Mouse (Mus musculus): ENCODE measurements around the gene Cep78. TPM values are rescaled to one million over a fixed set of nuclear protein-coding genes. Genes with fewer than 3 reads are reported as not detected.
"Not testable (repeated sequence)": the region's sequence is repeated elsewhere in the genome, so short reads cannot be mapped to it uniquely, and the experiment has no call there.

The Cep78 gene
- 25.3 and 27.0 TPM in 2 replicates for total RNA-seq (2014; rRNA removed)
- polyA plus RNA-seq (2015; fragmentation: Nextera tagmentation; extraction: Ambion mirVana) = 21.6 and 23.4 TPM in 2 replicates

GRCm38 (mm10) chr19:15984449-15985171, at the start of gene Cep78:
TSS of gene Cep78 (minus strand) at chr19:15984989.
- peak within 1 kb of the TSS; percentile 90 for H3K27ac ChIP-seq (ENCODE audit: low read depth, low read length)
- peak within 1 kb of the TSS; percentile 96 for H3K4me3 ChIP-seq (ENCODE audit: low read depth, low read length)
- 1% methylated on average over 88 of the region's 88 CpGs for WGBS
- ATAC-seq = peak; percentile 98
- peaks cover 3% of the 10 kb centered on the region; the same call in 1 of the 2 replicates for H3K4me1 ChIP-seq (ENCODE audit: insufficient read depth)
- DNase-seq = peak; percentile 98
- H3K9me3 ChIP-seq (ENCODE audit: low read length) = no peaks in the 10 kb centered on the region
- peak; percentile 58 for TF ChIP-seq CTCF (IDR thresholded peaks at IDR 0.05; ENCODE audit: low read depth)
- no peaks in the 10 kb centered on the region for H3K36me3 ChIP-seq (ENCODE audit: insufficient read depth)
- peak within 1 kb of the TSS; percentile 94 for H3K9ac ChIP-seq
- H3K4me2 ChIP-seq (ENCODE audit: low read depth) = peak within 1 kb of the TSS; percentile 87
- H3K27me3 ChIP-seq (ENCODE audit: insufficient read depth, low read length) = no peaks in the 10 kb centered on the region

DNA sequence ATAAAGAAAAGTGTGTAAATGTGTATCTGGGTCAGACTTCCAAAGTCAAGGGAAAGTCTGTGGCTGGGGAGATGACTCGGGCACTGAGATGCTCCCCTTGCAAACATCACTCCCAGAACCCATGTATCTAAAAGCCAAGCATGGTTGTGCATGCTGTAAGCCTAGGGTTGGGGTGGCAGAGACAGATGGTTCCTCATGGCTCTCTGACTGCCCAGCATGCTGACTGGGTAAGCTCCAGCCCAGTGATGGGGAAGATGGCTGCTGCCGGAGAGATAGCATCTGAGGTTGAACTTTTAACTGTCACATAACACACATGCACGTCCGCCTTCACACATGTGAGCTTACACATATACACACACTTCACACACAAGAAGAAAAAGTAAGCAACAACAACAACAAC, 46.5 kb upstream of the Cep78 start:
- no peak for DNase-seq
- WGBS = 94% methylated on average over 4 of the region's 4 CpGs
- ATAC-seq = no peak
- Histone ChIP-seq H3K9me3 (ENCODE audit: low read length) (no peaks in the 10 kb centered on the region), H3K27ac (ENCODE audit: low read depth, low read length) (no peak overlapping the region), H3K36me3 (ENCODE audit: insufficient read depth) (no peaks in the 10 kb centered on the region), H3K4me1 (ENCODE audit: insufficient read depth) (no peaks in the 10 kb centered on the region), H3K4me3 (ENCODE audit: low read depth, low read length) (no peak overlapping the region), H3K9ac (no peak overlapping the region), H3K27me3 (ENCODE audit: insufficient read depth, low read length) (no peaks in the 10 kb centered on the region), H3K4me2 (ENCODE audit: low read depth) (no peak overlapping the region)
- no peak for TF ChIP-seq CTCF (IDR thresholded peaks at IDR 0.05; ENCODE audit: low read depth)

- H3K4me2 ChIP-seq (ENCODE audit: low read depth) = peak overlapping the region; percentile 44
- H3K9ac ChIP-seq = 0 out of 2 replicates have a peak overlapping the region, but pooled peaks have one; percentile 14
- H3K4me1 ChIP-seq (ENCODE audit: insufficient read depth); H3K27ac ChIP-seq (ENCODE audit: low read depth, low read length); H3K9me3 ChIP-seq (ENCODE audit: low read length); H3K27me3 ChIP-seq (ENCODE audit: insufficient read depth, low read length); H3K36me3 ChIP-seq (ENCODE audit: insufficient read depth): not testable (repeated sequence)
- 25% methylated on average over 7 of the region's 9 CpGs for WGBS
- DNase-seq (peak; percentile 52), ATAC-seq (peak; percentile 87)
- TF ChIP-seq CTCF (IDR thresholded peaks at IDR 0.05; ENCODE audit: low read depth) = peak; percentile 59
- H3K4me3 ChIP-seq (ENCODE audit: low read depth, low read length) = peak overlapping the region; percentile 16; the same call in 1 of the 2 replicates
Measured at GRCm38 (mm10) chr19:16029253-16029771, 44.5 kb upstream of the Cep78 start.

DNA sequence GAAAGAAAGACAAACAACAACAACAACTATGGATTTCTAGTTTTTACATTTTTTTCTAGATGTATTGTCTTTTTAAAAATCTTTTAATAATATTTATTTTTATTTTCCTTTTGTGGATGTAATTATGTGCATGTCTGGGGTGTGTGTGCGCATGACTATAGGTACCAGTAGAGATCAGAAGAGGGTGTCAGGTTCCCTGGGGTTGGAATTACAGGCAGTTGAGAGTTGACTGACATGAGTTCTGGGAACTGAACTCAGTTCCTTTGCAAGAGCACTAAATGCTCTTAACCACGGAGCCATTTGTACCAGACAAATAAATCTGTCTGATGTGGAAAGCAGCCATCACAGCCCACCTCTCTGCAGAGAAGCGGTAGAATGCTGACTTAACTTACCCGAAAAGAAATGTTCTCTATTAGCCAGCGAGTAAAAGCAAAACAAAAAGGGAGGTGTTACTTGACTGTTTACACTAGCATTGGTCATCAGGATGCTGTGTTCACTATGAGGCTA, 44.0 kb upstream of the Cep78 start:
- Histone ChIP-seq H3K4me3 (ENCODE audit: low read depth, low read length) (peak overlapping the region; percentile 16; the same call in 1 of the 2 replicates), H3K36me3 (ENCODE audit: insufficient read depth) (no peaks in the 10 kb centered on the region), H3K9me3 (ENCODE audit: low read length) (no peaks in the 10 kb centered on the region), H3K27me3 (ENCODE audit: insufficient read depth, low read length) (no peaks in the 10 kb centered on the region), H3K27ac (ENCODE audit: low read depth, low read length) (no peak overlapping the region), H3K4me1 (ENCODE audit: insufficient read depth) (no peaks in the 10 kb centered on the region), H3K4me2 (ENCODE audit: low read depth) (peak overlapping the region; percentile 44), H3K9ac (0 out of 2 replicates have a peak overlapping the region, but pooled peaks have one; percentile 14)
- ATAC-seq (no peak), DNase-seq (no peak)
- TF ChIP-seq CTCF (IDR thresholded peaks at IDR 0.05; ENCODE audit: low read depth) = no peak
- WGBS = 52% methylated on average over 5 of the region's 5 CpGs

DNA sequence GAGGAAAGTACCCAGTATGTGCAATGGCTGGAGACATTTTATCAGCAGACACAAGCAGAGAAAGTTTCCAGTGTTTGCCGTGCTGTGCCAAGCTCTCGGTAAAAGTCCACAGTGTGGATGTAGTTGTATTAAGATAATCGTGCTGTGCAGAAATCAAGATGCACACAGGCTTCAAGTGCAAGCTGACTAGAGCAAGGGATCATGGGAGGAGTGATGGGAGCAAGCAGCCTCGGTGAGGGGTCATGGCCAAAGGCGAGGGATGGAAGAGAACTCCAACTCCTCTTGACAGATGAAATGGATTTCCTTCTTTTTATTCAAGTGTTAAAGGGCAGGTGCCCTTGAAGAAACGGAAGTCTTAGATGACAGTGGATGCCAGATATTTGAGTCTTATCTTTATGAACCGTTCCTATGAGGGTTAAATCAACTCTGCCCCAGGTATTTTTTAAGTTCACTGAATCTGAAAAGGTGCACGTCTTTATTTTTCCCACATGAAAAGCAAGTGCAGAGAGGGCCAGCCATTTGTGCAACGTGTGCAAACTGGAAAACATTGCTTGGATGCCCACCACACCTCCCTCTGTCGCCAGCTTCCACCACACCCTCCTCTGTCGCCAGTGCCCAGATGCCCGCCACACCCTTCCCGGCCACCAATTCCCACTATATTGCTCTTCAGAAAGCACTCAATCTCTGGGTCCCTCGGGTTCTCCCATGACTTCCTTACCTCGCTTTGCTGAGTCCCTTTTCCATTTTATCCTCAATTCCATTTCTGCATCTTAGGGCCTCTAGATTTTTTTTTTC, 43.3 kb upstream of the Cep78 start:
- no peaks in the 10 kb centered on the region for H3K36me3 ChIP-seq (ENCODE audit: insufficient read depth)
- H3K4me2 ChIP-seq (ENCODE audit: low read depth) = no peak overlapping the region
- H3K27me3 ChIP-seq (ENCODE audit: insufficient read depth, low read length) = no peaks in the 10 kb centered on the region
- H3K9ac ChIP-seq = no peak overlapping the region
- ATAC-seq (no peak), DNase-seq (no peak)
- H3K9me3 ChIP-seq (ENCODE audit: low read length) = no peaks in the 10 kb centered on the region
- no peaks in the 10 kb centered on the region for H3K4me1 ChIP-seq (ENCODE audit: insufficient read depth)
- TF ChIP-seq CTCF (IDR thresholded peaks at IDR 0.05; ENCODE audit: low read depth) = no peak
- H3K4me3 ChIP-seq (ENCODE audit: low read depth, low read length) = no peak overlapping the region
- no peak overlapping the region for H3K27ac ChIP-seq (ENCODE audit: low read depth, low read length)
- WGBS = 82% methylated on average over 15 of the region's 15 CpGs

DNA sequence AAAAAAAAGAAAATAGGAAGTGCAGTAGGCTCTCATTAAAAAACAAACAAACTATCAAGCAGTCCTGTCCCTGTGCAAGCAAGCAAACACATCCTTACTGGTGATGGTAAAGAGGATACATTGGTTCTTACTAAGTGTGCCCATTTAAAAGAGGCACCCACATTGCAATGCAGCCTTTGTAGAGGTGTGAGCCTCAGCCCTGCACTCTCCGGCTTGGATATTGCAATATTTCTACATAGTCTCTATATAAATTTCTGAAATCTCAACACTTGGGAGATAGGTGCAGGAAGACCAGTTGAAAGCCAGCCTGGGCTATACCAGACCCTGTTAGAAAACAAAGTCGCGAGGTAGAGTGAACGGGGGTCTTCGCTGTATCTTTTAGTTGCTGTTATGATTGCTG, 41.5 kb upstream of the Cep78 start:
- no peak overlapping the region for H3K4me3 ChIP-seq (ENCODE audit: low read depth, low read length)
- H3K9me3 ChIP-seq (ENCODE audit: low read length) = no peaks in the 10 kb centered on the region
- ATAC-seq = no peak
- no peak overlapping the region for H3K27ac ChIP-seq (ENCODE audit: low read depth, low read length)
- H3K4me1 ChIP-seq (ENCODE audit: insufficient read depth) = no peaks in the 10 kb centered on the region
- no peak overlapping the region for H3K9ac ChIP-seq
- no peak for DNase-seq
- no peak overlapping the region for H3K4me2 ChIP-seq (ENCODE audit: low read depth)
- H3K27me3 ChIP-seq (ENCODE audit: insufficient read depth, low read length) = no peaks in the 10 kb centered on the region
- no peaks in the 10 kb centered on the region for H3K36me3 ChIP-seq (ENCODE audit: insufficient read depth)
- 98% methylated on average over 5 of the region's 5 CpGs for WGBS
- no peak for TF ChIP-seq CTCF (IDR thresholded peaks at IDR 0.05; ENCODE audit: low read depth)
